Mouse (Mus musculus) ovary, adult 18-20 months (tissue): ENCODE measurements around the gene Hoxb7.
A peak's percentile ranks its signal among the peaks of the same experiment; 100 is the strongest.

Experiments used
- DNase-seq: peaks from one replicate; pipeline ENCODE4 v3.0.0; 2022; ENCODE audit warnings: low spot score, mixed read lengths

The Hoxb7 gene

GRCm38 (mm10) chr11:96316696-96317607, 30.5 kb downstream of the Hoxb7 start:
- no peak for DNase-seq

GRCm38 (mm10) chr11:96317608-96318367, 31.4 kb downstream of the Hoxb7 start, which contains the start of gene Hoxb4:
Gene Hoxb4 (plus strand): TSS chr11:96318267.
- DNase-seq: no peak

GRCm38 (mm10) chr11:96318368-96319070, 32.1 kb downstream of the Hoxb7 start:
- DNase-seq: peak; percentile 60

DNA sequence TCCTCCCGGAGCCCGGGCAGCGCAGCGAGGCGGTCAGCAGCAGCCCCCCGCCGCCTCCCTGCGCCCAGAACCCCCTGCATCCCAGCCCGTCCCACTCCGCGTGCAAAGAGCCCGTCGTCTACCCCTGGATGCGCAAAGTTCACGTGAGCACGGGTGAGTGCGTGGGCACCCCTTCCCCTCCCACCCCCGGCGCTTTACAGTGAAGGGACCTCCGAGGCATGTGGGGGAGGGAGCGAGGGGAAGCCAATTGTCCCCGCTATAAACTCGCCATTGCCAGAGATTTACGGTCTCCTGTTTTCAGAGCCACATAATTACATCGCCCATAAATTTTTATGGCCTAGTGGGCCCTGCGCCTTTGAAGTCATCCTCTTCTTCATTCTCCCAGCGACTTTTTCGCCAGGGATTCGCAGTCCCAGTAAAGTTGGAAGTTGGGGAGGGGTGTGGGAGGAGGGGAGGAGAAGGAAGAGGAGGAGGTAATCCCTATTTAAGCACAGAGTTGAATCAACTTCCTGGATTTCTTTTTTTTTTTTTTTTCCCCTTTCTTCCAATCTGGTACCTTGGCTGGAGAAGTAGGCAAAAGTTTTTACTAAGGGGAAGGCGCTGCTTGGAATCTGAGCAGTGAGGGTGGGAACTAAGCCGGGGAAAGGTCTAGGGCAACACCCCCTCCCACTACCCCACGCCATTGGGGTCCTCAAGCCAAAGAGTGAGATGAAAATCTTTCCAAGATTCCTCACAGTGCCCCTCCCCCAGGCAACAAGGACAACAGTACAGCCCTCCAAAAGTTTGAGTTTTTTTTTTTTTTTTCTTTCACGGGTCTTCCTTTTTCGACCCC, 32.9 kb downstream of the Hoxb7 start:
- no peak for DNase-seq

- no peak for DNase-seq
These were observed 33.5 kb downstream of the Hoxb7 start for GRCm38 (mm10) chr11:96319910-96320309.

GRCm38 (mm10) chr11:96320688-96321087, 34.3 kb downstream of the Hoxb7 start:
- no peak for DNase-seq

- DNase-seq: no peak
These were observed 35.4 kb downstream of the Hoxb7 start for GRCm38 (mm10) chr11:96321846-96322245.

DNA sequence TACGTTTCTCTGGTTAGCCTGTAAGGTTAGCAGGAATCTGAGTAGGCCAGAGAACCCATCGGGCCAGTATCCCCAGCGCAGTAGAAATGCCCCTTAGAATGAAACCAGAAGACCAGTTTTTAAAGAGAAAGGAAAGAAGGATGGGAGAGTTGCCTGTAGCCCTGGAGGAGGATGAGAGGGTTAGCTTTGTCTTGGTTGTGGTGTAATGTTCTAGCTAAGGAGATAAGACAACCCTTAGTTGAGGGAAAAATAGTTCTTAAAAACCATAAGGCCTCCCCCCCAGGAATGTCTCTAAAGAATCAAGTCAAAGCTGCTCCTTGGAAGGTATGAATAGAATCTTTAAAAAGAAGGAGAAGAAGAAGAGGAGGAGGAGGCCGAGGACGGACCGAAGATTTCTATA, 36.3 kb downstream of the Hoxb7 start:
- no peak for DNase-seq

DNA sequence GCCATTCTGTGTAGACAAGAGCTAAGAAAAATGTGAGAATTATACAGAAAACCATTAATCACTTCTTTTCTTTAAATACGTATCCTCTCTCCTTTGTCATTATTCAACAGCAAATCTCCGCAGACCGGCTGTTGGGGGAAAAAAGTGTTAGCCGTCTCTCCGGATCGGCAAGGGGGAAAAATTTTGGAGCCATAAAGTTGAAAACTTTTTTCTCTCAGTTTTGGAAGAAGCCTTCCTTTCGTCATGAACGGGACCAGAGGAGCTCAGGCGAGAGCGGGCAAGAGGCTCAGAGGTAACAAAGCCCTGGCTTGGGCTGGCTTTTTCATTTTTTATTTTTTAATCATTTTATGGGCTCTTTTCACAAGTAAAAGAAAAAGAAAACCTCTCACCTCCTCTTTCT, 36.7 kb downstream of the Hoxb7 start, which contains the start of gene Hoxb3:
Hoxb3 (plus strand) TSS at position 173 of the 400 bp plus-strand sequence.
- DNase-seq: no peak

GRCm38 (mm10) chr11:96324125-96324524, 37.7 kb downstream of the Hoxb7 start:
- DNase-seq: no peak

DNA sequence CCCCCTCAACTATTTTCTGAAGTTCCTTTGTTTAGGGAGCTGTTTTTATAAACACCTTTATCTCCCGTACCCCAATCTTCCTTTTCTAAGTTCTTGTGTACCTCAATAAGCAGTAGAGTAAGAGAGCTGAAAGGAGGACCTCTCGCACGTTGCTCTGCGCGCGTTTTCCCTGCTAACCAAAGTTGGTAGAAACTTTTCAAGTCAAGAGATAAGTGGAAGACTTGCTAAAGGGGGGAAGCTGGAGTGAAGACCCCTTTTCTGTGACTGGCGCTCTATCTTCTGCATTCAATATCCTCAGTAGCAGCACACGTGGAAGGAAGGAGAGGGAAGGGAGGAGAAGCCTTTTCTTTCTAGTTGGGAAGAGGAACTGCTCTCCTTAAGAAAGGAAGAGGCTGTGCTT, 38.5 kb downstream of the Hoxb7 start:
- no peak for DNase-seq

DNA sequence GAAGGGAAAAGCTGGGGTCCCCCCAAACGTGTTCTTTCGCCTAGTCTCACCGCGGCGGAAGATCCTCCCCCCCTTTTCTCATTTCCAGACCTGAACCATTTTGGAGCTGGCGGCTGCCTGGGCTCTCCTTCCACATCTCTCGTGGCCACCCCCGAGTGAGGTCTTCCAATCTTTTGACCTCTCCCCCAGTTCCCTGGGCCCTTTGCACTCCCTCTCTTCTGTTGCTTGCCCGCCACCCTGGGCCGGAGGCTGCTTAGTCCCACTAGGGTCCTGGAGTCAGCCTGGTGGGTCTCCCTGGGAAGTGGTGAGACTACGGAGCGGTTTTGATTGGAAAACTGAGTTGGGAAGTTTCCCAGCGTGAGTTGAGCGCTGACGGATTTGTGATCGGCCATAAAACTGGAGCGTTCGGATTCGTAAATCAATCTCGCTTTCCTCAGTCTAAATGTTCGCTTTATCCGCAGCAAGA, 39.4 kb downstream of the Hoxb7 start:
- no peak for DNase-seq

- DNase-seq: no peak
These were observed 40.3 kb downstream of the Hoxb7 start for GRCm38 (mm10) chr11:96326705-96327104.

DNA sequence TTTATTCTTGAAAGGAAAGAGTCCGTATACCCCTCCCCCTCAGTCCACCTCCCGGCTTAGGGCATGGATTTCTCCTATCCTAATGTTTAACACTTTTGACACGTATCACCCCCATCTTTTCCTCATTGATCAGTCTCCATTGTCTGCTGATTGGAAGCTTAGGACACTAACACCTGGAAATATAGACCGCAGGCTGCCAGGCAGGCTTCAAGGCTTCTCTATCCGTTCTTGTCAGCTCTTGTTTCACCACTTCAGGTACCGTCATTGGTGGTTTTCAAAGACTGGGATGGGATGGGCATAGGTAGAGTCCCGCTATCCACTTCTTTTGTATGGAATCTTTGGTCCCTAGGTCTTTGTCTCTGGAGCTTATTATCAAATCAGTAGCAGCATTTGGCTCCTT, 40.7 kb downstream of the Hoxb7 start:
- DNase-seq: no peak

GRCm38 (mm10) chr11:96327750-96328149, 41.3 kb downstream of the Hoxb7 start:
- DNase-seq: no peak

GRCm38 (mm10) chr11:96328605-96329004, 42.2 kb downstream of the Hoxb7 start:
- no peak for DNase-seq

DNA sequence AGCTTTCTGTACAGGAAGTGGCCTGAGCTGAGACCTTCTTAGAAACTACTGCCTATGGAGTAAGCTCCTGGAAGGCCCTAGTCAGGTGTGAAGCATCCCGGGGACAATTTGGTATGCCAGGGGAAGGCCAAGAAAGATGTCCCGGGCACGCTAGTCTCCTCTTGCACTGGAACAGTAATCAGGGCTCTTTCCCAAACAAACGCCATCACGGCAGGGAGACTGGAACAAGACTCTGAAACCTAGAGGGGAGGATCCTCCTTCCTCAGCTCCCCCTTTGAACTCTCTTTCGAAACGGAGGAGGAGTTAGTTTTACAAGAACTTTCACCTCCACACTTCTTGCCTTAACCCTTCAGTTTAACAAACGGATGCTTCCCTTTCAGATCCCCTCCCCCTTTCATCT, 45.7 kb downstream of the Hoxb7 start:
- no peak for DNase-seq

DNA sequence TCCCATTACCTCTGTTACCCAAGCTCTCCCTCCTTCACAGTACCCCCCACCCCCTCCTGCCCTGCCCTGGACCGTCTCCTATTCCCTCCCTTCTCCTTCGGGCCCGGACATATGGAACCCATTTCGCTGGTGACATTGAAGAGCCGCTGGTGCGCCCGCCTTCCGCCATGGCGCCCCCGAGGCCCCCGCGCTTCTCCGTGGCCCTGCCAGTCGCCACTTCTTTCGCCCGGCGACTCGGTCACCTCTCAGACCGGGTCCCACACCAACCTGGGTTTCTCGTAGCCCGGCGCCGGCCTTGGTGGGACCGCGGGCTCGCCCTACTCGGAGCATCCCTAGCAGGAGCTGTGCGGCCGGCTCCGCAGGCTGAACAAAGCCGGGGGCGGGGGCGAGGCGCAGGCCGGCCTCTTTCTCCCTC, 46.2 kb downstream of the Hoxb7 start:
- DNase-seq: no peak

DNA sequence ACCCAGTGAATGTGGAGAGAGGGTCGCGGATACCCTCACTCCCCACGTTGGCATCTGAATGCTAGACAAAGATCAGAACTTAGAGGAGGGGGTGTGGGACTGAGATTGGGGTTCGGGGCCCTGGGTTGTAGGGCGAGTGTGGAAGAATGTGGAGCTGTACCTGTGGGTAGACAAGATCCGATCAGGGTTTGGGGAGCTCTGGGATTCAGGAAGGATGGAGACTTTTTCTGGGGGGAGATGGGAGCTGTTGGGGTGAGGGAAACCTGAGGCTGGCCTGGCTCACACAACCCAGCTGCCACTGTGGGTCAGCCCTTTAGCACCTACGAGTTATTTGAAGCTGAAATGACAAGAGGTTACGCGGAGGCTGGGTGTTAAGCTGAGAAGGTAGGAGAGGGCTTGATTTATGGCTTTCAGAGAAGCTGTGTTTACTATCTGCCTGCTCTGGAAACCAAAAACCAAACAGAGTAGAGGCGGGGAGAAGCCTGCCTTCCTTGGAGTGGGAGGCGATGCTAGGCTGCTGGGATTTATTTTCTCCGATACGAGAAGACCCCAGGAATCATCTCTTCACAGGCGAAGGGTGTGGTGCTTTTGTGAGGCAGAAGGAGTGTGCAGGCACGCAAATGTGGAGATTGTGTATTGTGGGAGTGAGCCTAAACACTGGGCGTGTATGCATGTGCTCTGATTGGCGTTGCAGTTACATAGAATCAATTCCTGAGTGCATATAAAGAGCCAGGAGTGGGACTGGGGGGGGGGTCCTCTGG, 47.0 kb downstream of the Hoxb7 start:
- no peak for DNase-seq

DNA sequence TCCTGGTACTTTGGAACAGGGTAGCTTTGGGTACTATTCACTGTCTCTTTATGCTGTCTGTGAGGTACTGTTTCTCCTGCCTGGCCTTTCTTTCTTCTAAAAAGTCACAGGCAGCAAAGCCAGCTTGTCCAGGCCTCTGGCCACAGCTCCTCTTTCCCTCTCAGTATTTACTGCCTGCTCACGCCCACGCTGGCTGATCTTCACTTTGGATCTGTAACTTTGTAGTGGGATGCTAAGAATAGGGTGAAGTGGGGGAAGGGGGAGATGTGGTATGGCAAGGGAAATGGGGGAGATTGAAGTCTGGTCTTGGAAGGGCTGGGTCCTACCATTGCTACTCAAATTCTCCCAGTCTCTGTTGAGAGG, 47.6 kb downstream of the Hoxb7 start:
- DNase-seq: no peak

GRCm38 (mm10) chr11:96334998-96335397, 48.6 kb downstream of the Hoxb7 start:
- no peak for DNase-seq
